In genomic region chr2:33401217-33401616, GRCm38 (mm10) we compare ENCODE assay signal across 12 mouse cellular contexts. TPM values are rescaled to one million over a fixed set of nuclear protein-coding genes. Genes with fewer than 3 reads are reported as not detected.
DNase-seq lines count a peak whose midpoint lies in the region; ATAC-seq and TF ChIP-seq lines count a peak whose summit lies in the region.
"Had no signal": no experiment of that assay in that cellular context is flagged by ENCODE, and none has a peak within 500 bp of the region (broad histone marks: within the 10 kb centered on the region; RNA-seq: fewer than 3 reads in every experiment).

No protein-coding gene starts in this region.

- DNase-seq in embryo, embryonic 10 days (ENCODE audit: low spot score) = peak; percentile 27
- DNase-seq in embryo, embryonic 9.5 days (ENCODE audit: extremely low spot score) = no peak
- DNase-seq in liver (peak; percentile 36), Patski (ENCODE audit: low read depth, low spot score) (no peak)
- no peak for DNase-seq in liver, embryonic 11.5 days (ENCODE audit: low spot score)
- peak; percentile 28 for DNase-seq in kidney, postnatal 14 days
- DNase-seq in frontal cortex, postnatal 36 days (ENCODE audit: low spot score in 2 of 2) = no peak
- DNase-seq in neural tube, embryonic 10.5 days (ENCODE audit: extremely low spot score, low spot score) = no peak

- peak; percentile 71 for TF ChIP-seq CTCF in Patski (IDR thresholded peaks at IDR 0.05)

- H3K9me3 ChIP-seq in liver, embryonic 11.5 days (ENCODE audit: control insufficient read depth, low read length) = no peaks in the 10 kb centered on the region
- H3K9me3 ChIP-seq: embryonic facial prominence, embryonic 12.5 days; heart, embryonic 13.5 days; limb, embryonic 13.5 days; stomach, embryonic 15.5 days had no signal

- CTCF ChIA-PET in Patski (lab: Charles Lee) = interaction anchor here (0.8 to 4.1 kb wide), 4 partner anchors 25 to 345 kb away, joined by 3 to 47 read pairs (median 3); no protein-coding TSS in a partner anchor

- WGBS in liver, embryonic 11.5 days = 42% methylated on average over 3 of the region's 3 CpGs

- POLR2A ChIA-PET in Patski (lab: Charles Lee) = no interaction called here

- in situ Hi-C loops in Patski (cut with MboI; ENCODE audit: low pct_unique_long_range_greater_than_20kb) = loop anchor here (5.0 kb wide), 3 partner anchors 49 to 244 kb away; no protein-coding TSS in a partner anchor

- H3K4me1 ChIP-seq in liver, embryonic 11.5 days (replicated peaks; ENCODE audit: control insufficient read depth, insufficient read depth, low read length) = peaks cover 18% of the 10 kb centered on the region
- H3K4me1 ChIP-seq: embryonic facial prominence, embryonic 12.5 days; limb, embryonic 13.5 days; stomach, embryonic 15.5 days had no signal

- no peak for ATAC-seq in liver, embryonic 11.5 days (replicated peaks; ENCODE audit: low FRiP score)
- no peak for ATAC-seq in Patski

- no peak overlapping the region for H3K27ac ChIP-seq in liver, embryonic 11.5 days (ENCODE audit: low read depth, low read length)
- H3K27ac ChIP-seq: embryonic facial prominence, embryonic 12.5 days; heart, embryonic 13.5 days; limb, embryonic 13.5 days; stomach, embryonic 15.5 days had no signal

- H3K36me3 ChIP-seq in liver, embryonic 11.5 days (ENCODE audit: control insufficient read depth, insufficient read depth, low read length) = no peaks in the 10 kb centered on the region
- H3K36me3 ChIP-seq: embryonic facial prominence, embryonic 12.5 days had no signal

- no peaks in the 10 kb centered on the region for H3K27me3 ChIP-seq in liver, embryonic 11.5 days (replicated peaks; ENCODE audit: control insufficient read depth, insufficient read depth, low read length)
- no peaks in the 10 kb centered on the region for H3K27me3 ChIP-seq in Patski
- H3K27me3 ChIP-seq: embryonic facial prominence, embryonic 12.5 days; heart, embryonic 13.5 days; limb, embryonic 13.5 days; stomach, embryonic 15.5 days had no signal

- no peak overlapping the region for H3K9ac ChIP-seq in liver, embryonic 11.5 days (ENCODE audit: low read depth, low read length)
- H3K9ac ChIP-seq: embryonic facial prominence, embryonic 12.5 days; heart, embryonic 13.5 days; limb, embryonic 13.5 days; stomach, embryonic 15.5 days had no signal

- no peak overlapping the region for H3K4me2 ChIP-seq in liver, embryonic 11.5 days
- H3K4me2 ChIP-seq: embryonic facial prominence, embryonic 12.5 days; heart, embryonic 13.5 days; limb, embryonic 13.5 days; stomach, embryonic 15.5 days had no signal

- H3K4me3 ChIP-seq in liver, embryonic 11.5 days (ENCODE audit: low read depth, low read length) = no peak overlapping the region
- H3K4me3 ChIP-seq: embryonic facial prominence, embryonic 12.5 days; heart, embryonic 13.5 days; limb, embryonic 13.5 days; stomach, embryonic 15.5 days had no signal

RNA-seq across cellular contexts. Expression of gene Zbtb34, which starts 29.9 kb away (rescaled TPM):
- polyA plus RNA-seq in liver, embryonic 11.5 days (2014; fragmentation: Nextera tagmentation; extraction: Ambion mirVana) = 6.1 and 7.6 TPM in 2 replicates
- polyA plus RNA-seq in Patski (2021) = 4.8 TPM

RNA-seq across cellular contexts. Expression of gene Ralgps1, which starts 29.9 kb away (rescaled TPM):
- polyA plus RNA-seq in liver, embryonic 11.5 days (2014; fragmentation: Nextera tagmentation; extraction: Ambion mirVana) = 2.7 and 3.0 TPM in 2 replicates
- polyA plus RNA-seq in Patski (2021) = 13.7 TPM

Comparison
In these comparisons a context has a peak if more than half of its experiments do, and no peak if none do; other contexts are left out.
1. DNase-seq: peak in embryo, embryonic 10 days (single experiment), liver (single experiment) and kidney, postnatal 14 days (single experiment); none in embryo, embryonic 9.5 days (single experiment), liver, embryonic 11.5 days (single experiment), Patski (single experiment), frontal cortex, postnatal 36 days (0 of 2) and neural tube, embryonic 10.5 days (single experiment).